Mouse (Mus musculus) embryonic facial prominence, embryonic 14.5 days (tissue): ENCODE data around the gene 3110082I17Rik. TPM values are rescaled to one million over a fixed set of nuclear protein-coding genes. Genes with fewer than 3 reads are reported as not detected.

Experiments used
- ATAC-seq: fragments of 200-750 bp; cut with Nextera tagmentation; 2 replicates; pipeline ENCODE4 v1.8.0; 2017; ENCODE audit warnings: low read depth, moderate number of reproducible peaks, moderate TSS enrichment
- DNase-seq: peaks from one replicate; pipeline ENCODE4 v3.0.0-alpha.2; 2015; ENCODE audit warnings: low spot score
- H3K27ac ChIP-seq: fragments of 300-500 bp; sonication (generic); replicated peaks from 2 replicates; pipeline ENCODE4 v1.5.1; 2014; ENCODE audit warnings: low read depth, mild to moderate bottlenecking, low read length, moderate library complexity
- H3K27me3 ChIP-seq: fragments of 300-500 bp; sonication (generic); replicated peaks from 2 replicates; pipeline ENCODE4 v1.6.1; 2014; ENCODE audit warnings: low read length; ENCODE audit not compliant: control insufficient read depth, insufficient read depth
- H3K36me3 ChIP-seq: fragments of 300-500 bp; sonication (generic); 2 replicates; pipeline ENCODE4 v1.6.1; 2014; ENCODE audit warnings: low read length, mixed read lengths; ENCODE audit not compliant: control insufficient read depth, insufficient read depth
- H3K4me1 ChIP-seq: fragments of 300-500 bp; sonication (generic); 2 replicates; pipeline ENCODE4 v1.6.1; 2014; ENCODE audit warnings: antibody characterized with exemption, low read length; ENCODE audit not compliant: control insufficient read depth, insufficient read depth
- H3K4me2 ChIP-seq: fragments of 300-500 bp; sonication (generic); 2 replicates; pipeline ENCODE4 v1.6.1; 2014; ENCODE audit warnings: low read depth, mild to moderate bottlenecking, low read length, moderate library complexity, mixed read lengths
- H3K4me3 ChIP-seq: fragments of 300-500 bp; sonication (generic); 2 replicates; pipeline ENCODE4 v1.5.1; 2014; ENCODE audit warnings: low read depth, mild to moderate bottlenecking, low read length
- H3K9ac ChIP-seq: fragments of 300-500 bp; sonication (generic); 2 replicates; pipeline ENCODE4 v1.6.1; 2014; ENCODE audit warnings: low read depth, mild to moderate bottlenecking, low read length, moderate library complexity, mixed read lengths
- H3K9me3 ChIP-seq: fragments of 300-500 bp; sonication (generic); 2 replicates; pipeline ENCODE4 v1.6.1; 2016; ENCODE audit warnings: low read length; ENCODE audit not compliant: control insufficient read depth
- WGBS: fragments of 180-500 bp; shearing (Covaris S2); extraction: QIAGEN DNeasy Blood & Tissue Kit; methylation state at CpG from one replicate; pipeline ENCODE4 v1.1.7; 2014; 5-methylcytosine and 5-hydroxymethylcytosine counted together
- polyA plus RNA-seq: library from polyadenylated mRNA; unstranded; fragments of >200 nt; fragmentation: Nextera tagmentation; extraction: Ambion mirVana; gene quantifications from 2 replicates; pipeline ENCODE4 v1.2.1, GENCODE M21; 2014

3110082I17Rik gene
- polyA plus RNA-seq, 1 experiment from 2014 or later = 24.7 TPM

DNA sequence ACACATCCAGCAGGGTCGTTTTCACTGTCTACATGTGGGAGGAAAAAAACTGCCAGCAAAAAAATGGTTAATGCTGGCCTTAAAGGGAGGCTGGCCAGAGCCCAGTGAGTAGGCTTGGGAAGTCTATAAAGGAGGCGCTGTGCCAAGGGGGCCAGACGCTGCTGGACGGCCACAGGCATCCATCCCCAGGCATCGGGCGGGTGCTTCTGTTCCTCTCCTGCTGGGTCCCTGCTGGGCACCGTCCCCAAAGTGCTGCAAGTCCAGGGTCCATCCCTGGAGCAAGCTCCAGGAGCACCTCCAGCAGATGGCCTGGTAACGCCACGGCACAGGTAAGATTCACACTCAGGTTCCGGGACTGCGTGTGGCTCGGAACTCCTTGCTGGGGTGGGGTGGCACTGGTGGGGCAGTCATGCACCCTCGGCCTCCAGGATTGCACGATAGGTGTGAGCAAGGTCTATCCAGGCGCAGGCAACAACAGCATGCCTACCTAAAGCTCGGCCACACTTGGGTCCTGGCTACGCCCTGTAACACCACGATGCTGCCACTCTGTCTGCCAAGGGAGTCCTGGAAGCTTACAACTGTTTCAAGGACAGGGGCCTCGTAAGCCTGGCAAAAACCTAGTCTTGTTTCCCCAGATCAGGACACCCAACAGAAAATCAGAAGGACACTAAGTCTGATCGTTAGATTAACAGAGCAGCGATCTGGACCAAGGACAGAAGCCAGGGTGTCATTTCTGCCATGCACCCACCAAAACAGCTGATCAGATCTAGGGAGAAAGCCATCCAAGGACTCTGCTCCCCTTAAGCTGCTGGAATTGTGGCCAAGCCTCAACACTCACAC is 37.1 kb downstream of the 3110082I17Rik start, which contains the start of gene Gper1:
Gene Gper1 (plus strand): TSS at position 126 of the 840 bp plus-strand sequence.
- peak; percentile 77 for DNase-seq
- H3K27ac ChIP-seq = peak within 1 kb of the TSS; percentile 44; the same call in 1 of the 2 replicates
- WGBS = 48% methylated on average over 19 of the region's 21 CpGs
- no peaks in the 10 kb centered on the region for H3K9me3 ChIP-seq
- H3K4me1 ChIP-seq = 0 out of 2 replicates have a peak, but pooled peaks cover 6% of the 10 kb centered on the region
- peak within 1 kb of the TSS; percentile 60 for H3K9ac ChIP-seq
- no peaks in the 10 kb centered on the region for H3K36me3 ChIP-seq
- H3K27me3 ChIP-seq = no peaks in the 10 kb centered on the region
- ATAC-seq = no peak
- H3K4me2 ChIP-seq = peak within 1 kb of the TSS; percentile 48
- peak within 1 kb of the TSS; percentile 25 for H3K4me3 ChIP-seq

- H3K4me2 ChIP-seq = no peak overlapping the region
- H3K36me3 ChIP-seq = 0 out of 2 replicates have a peak, but pooled peaks cover 2% of the 10 kb centered on the region
- H3K9ac ChIP-seq = no peak overlapping the region
- 0 out of 2 replicates have a peak, but pooled peaks cover 6% of the 10 kb centered on the region for H3K4me1 ChIP-seq
- H3K27ac ChIP-seq = no peak overlapping the region; the same call in 1 of the 2 replicates
- no peak overlapping the region for H3K4me3 ChIP-seq
- 38% methylated on average over 3 of the region's 3 CpGs for WGBS
- ATAC-seq (peak; percentile 77; the same call in 1 of the 2 replicates), DNase-seq (peak; percentile 75)
- no peaks in the 10 kb centered on the region for H3K27me3 ChIP-seq
- H3K9me3 ChIP-seq = no peaks in the 10 kb centered on the region
These were observed 41.7 kb downstream of the 3110082I17Rik start for GRCm38 (mm10) chr5:139418633-139419032.

- Histone ChIP-seq H3K36me3 (0 out of 2 replicates have a peak, but pooled peaks cover 2% of the 10 kb centered on the region), H3K9ac (no peak overlapping the region), H3K27ac (no peak overlapping the region; the same call in 1 of the 2 replicates), H3K4me2 (no peak overlapping the region), H3K4me1 (0 out of 2 replicates have a peak, but pooled peaks cover 1% of the 10 kb centered on the region), H3K4me3 (no peak overlapping the region), H3K9me3 (no peaks in the 10 kb centered on the region), H3K27me3 (no peaks in the 10 kb centered on the region)
- 73% methylated on average over 2 of the region's 2 CpGs for WGBS
- DNase-seq (no peak), ATAC-seq (no peak)
These were observed 42.2 kb downstream of the 3110082I17Rik start for GRCm38 (mm10) chr5:139418110-139418509.

DNA sequence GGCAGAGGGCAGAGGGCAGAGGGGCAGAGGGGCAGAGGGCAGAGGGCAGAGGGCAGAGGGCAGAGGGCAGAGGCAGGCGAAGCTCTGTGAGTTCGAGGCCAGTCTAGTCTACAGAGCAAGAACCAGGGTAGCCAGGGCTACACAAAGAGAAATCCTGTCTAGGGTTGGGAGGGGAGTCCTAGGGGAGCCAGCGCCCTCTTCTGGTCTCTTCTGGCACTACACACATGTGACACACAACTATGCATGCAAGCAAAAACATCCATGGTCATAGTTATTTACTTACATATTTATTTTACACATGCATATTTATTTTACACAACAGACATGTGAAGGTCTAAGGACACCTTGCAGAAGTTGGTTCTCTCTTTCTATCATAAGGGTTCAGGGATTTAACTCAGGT is 42.8 kb downstream of the 3110082I17Rik start:
- H3K4me1 ChIP-seq = no peaks in the 10 kb centered on the region
- no peaks in the 10 kb centered on the region for H3K9me3 ChIP-seq
- WGBS = 86% methylated on average over 3 of the region's 3 CpGs
- no peak overlapping the region for H3K9ac ChIP-seq
- DNase-seq (no peak), ATAC-seq (no peak)
- H3K27ac ChIP-seq = no peak overlapping the region
- H3K4me2 ChIP-seq = no peak overlapping the region
- H3K27me3 ChIP-seq = no peaks in the 10 kb centered on the region
- 0 out of 2 replicates have a peak, but pooled peaks cover 2% of the 10 kb centered on the region for H3K36me3 ChIP-seq
- H3K4me3 ChIP-seq = no peak overlapping the region

DNA sequence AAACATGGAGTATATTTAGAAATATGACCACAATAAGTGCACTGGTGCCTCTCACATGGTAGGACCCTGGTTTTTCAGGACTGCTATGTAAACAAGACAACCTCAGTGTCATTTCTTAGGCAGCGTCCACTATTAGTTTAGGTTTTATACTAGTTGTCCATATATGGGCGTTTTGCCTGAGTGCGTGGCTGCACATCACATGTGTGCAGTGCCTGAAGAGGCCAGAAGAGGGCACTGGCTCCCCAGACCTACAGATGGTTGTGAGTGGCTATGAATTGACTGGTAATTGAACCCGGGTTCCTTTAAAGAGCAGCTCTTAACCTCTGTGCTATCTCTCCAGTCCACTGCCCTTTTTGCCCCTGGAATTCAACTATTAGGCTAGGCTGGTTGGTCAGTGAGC is 43.4 kb downstream of the 3110082I17Rik start:
- H3K27me3 ChIP-seq = no peaks in the 10 kb centered on the region
- ATAC-seq = no peak

GRCm38 (mm10) chr5:139415001-139415400 is 45.3 kb downstream of the 3110082I17Rik start:
- DNase-seq = no peak
- Histone ChIP-seq H3K27me3 (no peaks in the 10 kb centered on the region), H3K9me3 (no peaks in the 10 kb centered on the region), H3K4me3 (no peak overlapping the region), H3K27ac (no peak overlapping the region), H3K9ac (no peak overlapping the region), H3K36me3 (0 out of 2 replicates have a peak, but pooled peaks cover 2% of the 10 kb centered on the region), H3K4me1 (no peaks in the 10 kb centered on the region), H3K4me2 (no peak overlapping the region)
- no peak for ATAC-seq
- WGBS = 94% methylated on average over 5 of the region's 5 CpGs

More for the DNA sequence above, 43.4 kb downstream of the 3110082I17Rik start:
- H3K4me3 ChIP-seq = no peak overlapping the region
- H3K27ac ChIP-seq = no peak overlapping the region
- H3K4me2 ChIP-seq = no peak overlapping the region
- H3K9me3 ChIP-seq = no peaks in the 10 kb centered on the region
- H3K9ac ChIP-seq = no peak overlapping the region
- H3K4me1 ChIP-seq = no peaks in the 10 kb centered on the region
- no peak for DNase-seq
- H3K36me3 ChIP-seq = 0 out of 2 replicates have a peak, but pooled peaks cover 2% of the 10 kb centered on the region
- WGBS = 91% methylated on average over 4 of the region's 4 CpGs

DNA sequence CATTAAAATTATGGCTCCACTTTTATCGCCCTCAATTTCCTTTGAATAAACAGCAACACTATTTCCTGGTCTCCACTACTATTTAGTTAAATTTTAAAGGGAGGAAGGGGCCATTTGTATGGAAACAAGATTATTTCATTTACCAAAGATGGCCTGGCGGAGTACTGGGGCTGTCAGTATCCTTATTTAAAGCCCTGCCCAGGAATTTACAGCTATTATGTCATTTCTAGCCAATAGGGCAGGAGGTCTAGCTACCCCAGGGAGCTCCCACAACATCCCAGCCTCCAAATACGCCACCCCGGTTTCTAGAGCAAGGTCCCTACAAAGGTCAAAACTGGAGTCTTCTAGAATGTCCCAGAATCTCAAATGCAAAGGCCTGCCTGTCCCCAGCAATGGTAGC is 46.8 kb downstream of the 3110082I17Rik start:
- H3K4me3 ChIP-seq = no peak overlapping the region
- no peaks in the 10 kb centered on the region for H3K9me3 ChIP-seq
- H3K9ac ChIP-seq = no peak overlapping the region
- DNase-seq (no peak), ATAC-seq (no peak)
- no peak overlapping the region for H3K27ac ChIP-seq
- no peaks in the 10 kb centered on the region for H3K4me1 ChIP-seq
- H3K4me2 ChIP-seq = no peak overlapping the region
- H3K36me3 ChIP-seq = 0 out of 2 replicates have a peak, but pooled peaks cover 2% of the 10 kb centered on the region
- no peaks in the 10 kb centered on the region for H3K27me3 ChIP-seq
- WGBS = 87% methylated on average over 4 of the region's 4 CpGs

DNA sequence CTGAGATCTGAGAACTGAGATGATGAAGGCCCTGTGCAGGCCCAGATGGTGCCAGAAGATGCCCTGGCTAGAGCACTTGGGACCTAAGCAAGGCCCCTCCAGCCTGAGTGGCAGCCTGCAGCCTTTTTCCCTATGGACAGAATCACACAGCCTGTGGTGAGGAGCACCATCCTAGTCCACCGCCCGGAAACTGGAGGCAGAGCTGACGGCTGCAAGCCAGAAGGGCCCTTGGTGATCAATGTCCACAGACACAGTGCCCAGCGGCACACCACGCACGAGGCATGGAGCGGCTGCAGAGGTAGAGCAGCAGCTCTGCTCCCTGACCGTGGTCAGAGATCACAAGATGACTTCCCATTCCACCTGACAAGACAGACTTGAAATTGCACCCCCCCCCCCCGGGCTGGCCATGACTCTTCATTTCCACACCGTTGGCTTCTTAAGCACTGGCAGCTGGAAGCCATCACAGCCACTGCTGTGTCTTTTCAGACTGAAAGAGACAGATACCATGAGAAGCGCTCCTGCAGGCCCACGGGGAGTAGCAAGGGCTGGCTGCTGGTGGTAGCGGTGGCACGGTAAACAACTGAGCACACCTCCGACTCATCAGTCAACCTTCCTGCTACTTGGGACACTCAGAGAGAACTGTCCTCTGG is 48.5 kb downstream of the 3110082I17Rik start:
- WGBS = 80% methylated on average over 15 of the region's 15 CpGs
- H3K27ac ChIP-seq = no peak overlapping the region
- no peak overlapping the region for H3K9ac ChIP-seq
- no peak overlapping the region for H3K4me2 ChIP-seq
- H3K4me1 ChIP-seq = peaks cover 12% of the 10 kb centered on the region
- H3K27me3 ChIP-seq = no peaks in the 10 kb centered on the region
- 0 out of 2 replicates have a peak, but pooled peaks cover 2% of the 10 kb centered on the region for H3K36me3 ChIP-seq
- ATAC-seq (no peak), DNase-seq (no peak)
- H3K4me3 ChIP-seq = no peak overlapping the region
- no peaks in the 10 kb centered on the region for H3K9me3 ChIP-seq
